Mouse (Mus musculus) layer of hippocampus, adult 9-11 months (tissue): Measurements from ENCODE around the gene Prmt8.

Experiments
- DNase-seq: peaks from one replicate; pipeline ENCODE4 v3.0.0; 2022

Prmt8 gene

DNA sequence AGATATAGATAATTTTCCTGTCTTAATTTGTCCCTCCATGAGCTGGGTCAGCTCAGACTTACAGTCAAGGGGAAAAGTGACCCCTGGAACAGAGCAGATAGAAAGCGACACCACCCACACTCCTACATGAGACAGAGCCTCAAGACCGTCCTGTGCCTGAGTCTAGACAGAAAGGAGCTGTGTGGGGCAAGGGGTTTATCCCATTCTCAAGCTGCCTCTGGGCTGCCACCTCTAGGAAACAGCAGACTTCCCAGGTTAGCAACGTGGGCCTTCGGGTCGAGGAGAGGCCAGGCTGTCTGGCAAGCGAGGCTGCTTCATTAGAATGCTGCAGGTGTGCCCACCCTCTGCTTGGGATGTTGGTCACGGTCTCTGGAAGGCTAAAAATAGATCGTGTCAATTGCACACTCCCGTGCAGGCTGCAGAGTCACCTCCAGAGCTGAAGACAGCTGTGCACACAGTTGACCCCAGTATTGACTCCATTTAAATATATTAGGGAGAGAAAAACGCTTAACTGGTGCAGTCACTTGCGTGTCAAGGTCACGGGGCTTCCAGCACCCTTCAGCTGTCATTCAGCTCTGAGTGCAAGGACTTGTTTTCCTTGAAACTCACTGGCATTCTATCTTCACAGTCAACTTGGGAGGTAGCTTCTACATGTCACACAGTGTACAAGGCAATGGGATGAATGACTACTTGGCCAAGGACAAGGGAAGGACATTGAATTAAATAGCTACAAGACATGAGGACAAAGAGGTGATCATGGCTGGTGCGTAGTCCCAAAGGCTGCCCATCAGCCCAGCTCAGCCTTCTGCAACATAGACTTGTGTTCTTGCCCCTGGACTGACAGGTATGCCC is 33.9 kb downstream of the Prmt8 start:
- no peak for DNase-seq

GRCm38 (mm10) chr6:127723126-127723525 is 46.1 kb downstream of the Prmt8 start:
- DNase-seq: no peak

- peak; percentile 49 for DNase-seq
Measured at GRCm38 (mm10) chr6:127719875-127720274, 49.4 kb downstream of the Prmt8 start.

GRCm38 (mm10) chr6:127717239-127718137 is 51.8 kb downstream of the Prmt8 start:
- DNase-seq: no peak

DNA sequence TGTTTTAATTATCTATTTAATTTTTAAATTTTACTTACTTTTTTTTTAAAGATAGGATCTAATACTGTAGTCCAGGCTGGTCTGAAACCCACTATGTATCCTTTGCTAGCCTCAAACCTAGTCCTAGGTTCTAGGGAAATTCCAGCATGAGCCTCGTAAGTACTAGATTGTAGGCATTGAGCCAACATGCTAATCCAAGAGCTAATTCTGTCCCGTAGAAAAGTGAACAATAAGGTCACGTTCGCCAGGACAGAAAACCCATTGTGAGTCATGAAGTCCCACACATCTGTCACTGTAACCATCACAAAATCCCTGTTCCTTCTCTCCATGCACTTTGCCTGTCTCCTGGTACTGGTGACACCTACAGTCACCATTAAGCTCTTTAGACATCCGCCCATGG is 53.8 kb downstream of the Prmt8 start:
- no peak for DNase-seq

DNA sequence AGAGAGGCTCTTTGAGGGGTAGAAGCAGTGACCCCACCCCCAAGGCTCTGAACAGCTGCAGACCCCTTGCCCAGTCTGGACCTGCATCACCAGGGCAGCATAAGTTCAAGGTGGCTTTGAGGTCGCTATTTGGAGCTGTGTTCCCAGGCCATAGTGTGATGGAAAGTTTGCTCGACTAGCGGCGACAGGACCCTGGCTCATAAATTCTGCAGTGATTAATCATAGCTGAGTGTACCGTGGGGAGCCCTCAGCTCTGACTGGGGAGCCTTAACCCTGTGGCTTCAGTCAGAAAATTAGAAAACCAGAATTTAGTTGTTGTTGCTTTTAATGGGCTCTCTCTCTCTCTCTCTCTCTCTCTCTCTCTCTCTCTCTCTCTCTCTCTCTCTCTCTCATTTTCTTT is 54.4 kb downstream of the Prmt8 start:
- DNase-seq: no peak

DNA sequence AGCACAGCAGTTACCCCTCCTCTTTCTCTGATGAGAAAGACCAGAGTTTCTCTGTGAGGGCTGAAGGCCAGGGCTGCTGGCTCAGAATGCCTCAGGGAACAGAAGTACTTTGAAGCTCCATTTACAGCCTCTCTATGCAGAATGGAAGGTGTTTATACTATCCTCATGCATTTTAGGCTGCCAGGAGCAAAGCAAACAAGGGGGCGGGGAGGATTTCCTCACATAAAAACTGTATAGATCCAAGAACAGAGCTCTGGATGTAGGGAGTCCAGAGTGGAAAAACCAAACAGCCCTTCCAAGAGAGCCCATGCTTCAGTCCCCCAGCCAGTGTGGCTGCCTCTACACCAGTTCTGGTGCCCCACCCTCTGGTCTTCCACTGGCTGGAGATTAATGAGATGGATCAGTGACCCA is 61.0 kb downstream of the Prmt8 start:
- no peak for DNase-seq

DNA sequence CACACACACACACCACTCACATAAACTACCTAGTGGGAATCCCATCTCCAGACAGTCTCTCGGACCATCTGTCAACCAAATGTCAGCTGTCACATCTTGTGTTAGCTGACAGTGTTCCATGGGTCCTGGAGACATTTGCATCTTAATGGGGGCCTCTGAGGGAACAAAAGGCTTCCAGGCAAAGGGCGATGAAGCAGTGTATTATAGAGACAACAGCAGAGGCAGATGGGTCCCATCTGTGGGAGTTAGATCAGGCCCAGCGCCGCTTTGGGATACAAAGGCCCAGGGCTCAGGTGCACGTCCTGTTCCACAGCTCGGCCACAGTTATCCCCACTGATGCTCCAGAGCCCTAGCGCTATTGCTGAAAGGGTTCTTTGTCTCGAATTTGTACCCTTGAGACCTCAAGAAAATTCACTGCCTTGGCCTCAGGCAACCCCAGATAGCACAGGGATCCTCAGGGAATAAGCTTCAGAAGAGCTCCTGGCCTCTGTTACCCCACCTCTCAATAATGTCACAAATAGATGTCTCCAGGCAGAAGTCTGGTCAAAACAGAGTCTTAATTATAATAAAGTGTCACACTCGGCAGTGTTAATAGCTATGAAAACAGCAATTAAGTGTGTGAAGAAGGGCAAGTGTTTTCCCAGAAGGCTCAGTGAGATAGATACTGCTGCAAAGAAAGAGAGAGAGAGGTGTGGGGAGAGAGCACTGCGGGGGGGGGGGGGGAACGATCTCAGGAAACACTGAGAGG is 68.1 kb downstream of the Prmt8 start:
- no peak for DNase-seq

DNA sequence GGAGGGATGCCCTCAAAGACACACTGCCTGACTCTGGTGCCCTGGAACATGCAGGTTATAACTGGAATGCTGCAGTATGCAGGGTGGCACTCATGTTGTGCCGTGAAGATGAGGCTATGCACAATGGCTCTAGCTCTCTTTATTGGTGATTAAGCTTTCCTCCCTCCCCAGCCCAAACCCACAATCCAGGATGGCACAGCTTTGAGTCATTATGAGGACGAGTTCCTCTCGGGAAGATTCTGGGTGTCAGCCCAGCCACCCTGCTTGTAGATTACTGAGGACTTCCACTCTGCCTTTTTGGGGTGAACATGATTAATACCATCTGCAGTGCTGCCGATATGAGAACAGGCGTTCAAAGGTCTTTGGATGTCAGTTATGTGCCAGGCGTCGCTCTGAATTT is 75.6 kb downstream of the Prmt8 start:
- DNase-seq: no peak

DNA sequence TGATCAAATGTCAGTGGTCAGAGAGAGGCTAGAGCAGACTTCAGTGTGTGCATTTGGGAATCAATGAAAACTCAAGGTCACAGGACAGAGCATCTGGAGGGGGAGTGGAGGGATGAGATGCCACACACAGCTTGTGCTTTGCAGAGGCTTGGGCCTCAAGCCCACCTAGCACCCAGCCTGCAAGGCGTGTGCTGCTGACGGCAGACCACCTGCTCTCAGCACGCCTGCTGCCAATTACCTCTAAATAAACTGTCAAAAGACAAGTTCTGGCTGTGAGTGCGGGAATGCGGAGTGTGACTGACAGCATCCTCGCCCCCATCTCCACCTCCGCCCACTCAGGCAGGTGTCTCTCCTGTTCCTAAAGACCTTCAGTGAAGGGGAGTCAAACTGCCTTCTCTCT is 77.0 kb downstream of the Prmt8 start:
- DNase-seq: peak; percentile 36

DNA sequence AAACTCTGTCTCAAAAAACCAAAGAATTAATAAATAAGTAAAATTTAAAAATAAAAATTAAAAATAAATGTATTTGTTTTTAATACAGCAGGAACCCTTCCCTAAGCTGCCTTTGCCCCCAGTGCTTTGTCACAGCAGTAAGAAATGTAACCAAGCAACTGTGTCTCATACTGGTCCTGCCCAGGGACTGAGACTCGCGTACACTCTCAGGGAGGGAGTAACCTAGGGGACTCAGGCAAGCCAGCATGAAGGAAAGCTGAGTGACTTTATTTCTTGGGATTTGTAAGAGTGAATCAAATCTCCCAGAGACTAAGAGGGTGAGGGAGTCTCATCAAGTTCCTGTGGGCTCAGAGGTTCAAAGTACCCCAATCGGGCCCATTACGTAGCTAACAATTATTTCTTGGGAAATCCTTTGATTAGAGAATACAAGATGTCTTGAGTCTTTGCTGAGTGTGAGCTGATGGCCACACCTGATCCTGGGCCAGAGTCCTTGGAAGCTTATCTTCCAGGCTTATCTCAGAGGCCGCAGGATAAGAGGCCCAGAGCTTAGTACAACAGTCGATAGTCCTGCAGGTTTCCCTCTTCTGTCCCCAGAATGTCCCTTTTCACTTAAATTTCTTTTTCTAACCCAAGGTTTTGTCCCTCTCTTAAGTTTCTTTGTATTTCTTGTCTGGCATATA is 82.0 kb downstream of the Prmt8 start:
- DNase-seq: no peak

DNA sequence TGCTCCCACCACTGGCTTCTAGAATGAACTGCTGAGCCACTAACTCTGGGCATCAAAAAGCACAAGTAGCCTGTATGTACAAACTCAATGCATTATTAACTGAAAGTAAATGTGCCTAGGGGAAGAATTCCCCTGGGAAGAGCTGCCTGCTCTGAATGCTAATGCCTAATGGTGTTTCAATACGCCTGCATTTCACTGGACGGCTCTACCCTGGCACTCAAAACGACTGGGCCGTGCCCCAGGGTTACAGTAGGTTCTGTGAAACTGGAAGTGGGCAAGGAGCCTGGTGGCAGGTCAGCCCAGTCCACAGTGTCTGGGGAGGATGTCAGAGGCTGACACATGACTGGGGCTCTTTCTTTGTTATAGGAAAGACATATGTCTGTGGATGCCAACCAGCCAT is 84.3 kb downstream of the Prmt8 start:
- no peak for DNase-seq

DNA sequence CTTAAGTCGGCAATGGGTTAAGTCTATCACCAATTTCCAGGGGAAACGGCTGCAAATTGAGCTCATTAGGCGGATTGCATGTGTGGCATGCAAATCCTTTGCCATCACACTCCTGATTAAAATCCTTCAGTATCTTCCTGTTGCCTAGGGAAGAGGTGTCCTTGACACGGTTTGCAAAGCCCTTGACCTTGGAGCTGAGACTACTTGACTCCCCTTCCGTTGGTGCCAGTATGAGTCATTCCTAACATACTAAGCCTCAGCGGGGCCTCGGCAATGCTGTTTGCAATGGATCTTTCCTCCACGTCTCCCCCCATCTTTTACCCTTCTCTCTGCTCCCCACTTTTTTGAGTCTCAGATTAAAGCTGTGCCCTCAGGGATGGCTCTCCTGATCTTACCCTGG is 85.7 kb downstream of the Prmt8 start:
- no peak for DNase-seq

DNA sequence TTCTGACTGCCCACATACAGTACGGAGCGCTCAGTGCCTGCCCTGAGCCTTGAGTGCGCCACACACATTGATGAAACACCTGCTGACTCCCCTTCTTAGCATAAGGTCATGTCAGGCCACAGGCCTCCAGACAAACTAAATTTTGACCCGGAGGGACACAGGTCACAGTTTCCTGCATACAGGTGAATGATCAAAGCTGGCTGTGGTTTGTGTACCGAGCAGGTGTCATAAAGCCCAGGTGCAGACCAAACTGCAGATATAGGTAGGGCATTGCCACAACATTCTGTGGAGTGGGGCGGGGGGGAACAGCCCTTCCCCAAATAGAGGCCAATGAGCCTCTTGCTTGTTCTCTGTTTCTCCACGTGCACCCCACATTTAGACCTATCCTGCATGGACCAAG is 88.5 kb downstream of the Prmt8 start:
- DNase-seq: no peak

GRCm38 (mm10) chr6:127678998-127679397 is 90.3 kb downstream of the Prmt8 start:
- no peak for DNase-seq

DNA sequence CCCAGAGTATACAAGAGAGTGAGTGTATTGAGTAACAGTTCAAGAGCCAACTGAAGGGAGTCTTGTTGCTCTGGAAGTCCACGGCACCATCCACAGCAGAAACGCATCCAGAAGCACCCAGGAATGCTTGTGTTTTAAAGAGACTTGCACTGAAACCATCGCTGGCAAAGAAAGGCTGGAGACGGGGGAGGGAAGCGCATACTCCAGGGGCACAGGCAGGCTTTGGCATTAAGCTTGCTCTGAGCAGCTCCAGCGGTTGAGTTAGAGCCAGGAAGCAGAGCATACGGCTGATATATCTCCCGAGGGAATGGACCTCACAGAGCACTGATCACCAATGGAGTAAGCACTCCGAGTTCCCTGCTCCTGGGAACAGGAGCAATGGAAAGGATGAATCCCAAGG is 91.0 kb downstream of the Prmt8 start:
- no peak for DNase-seq

GRCm38 (mm10) chr6:127676866-127677265 is 92.4 kb downstream of the Prmt8 start:
- DNase-seq: no peak

GRCm38 (mm10) chr6:127672071-127672470 is 97.2 kb downstream of the Prmt8 start:
- no peak for DNase-seq

GRCm38 (mm10) chr6:127670031-127670430 is 99.2 kb downstream of the Prmt8 start:
- no peak for DNase-seq

DNA sequence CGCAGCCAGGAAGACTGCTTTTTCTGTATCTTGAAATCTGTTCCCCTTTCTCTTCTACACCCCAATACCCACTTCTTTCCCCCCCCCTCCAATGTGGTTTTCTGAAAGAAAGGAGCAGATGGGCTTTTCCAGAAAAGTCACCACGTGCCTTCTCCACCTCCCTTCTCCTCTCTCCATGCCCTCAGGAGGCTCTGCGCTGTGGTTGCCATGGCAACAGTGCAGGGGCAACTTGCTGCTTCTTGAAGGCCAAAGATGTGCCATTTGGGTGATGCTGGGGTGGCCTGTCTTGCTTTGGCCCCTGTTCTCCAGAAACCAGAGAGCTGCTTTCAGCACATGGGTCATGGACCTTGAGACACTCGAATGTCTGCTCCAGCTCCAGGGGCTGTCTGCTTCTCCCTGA is 100.0 kb downstream of the Prmt8 start:
- DNase-seq: peak; percentile 45

- no peak for DNase-seq
Measured at GRCm38 (mm10) chr6:127663263-127663662, 106.0 kb downstream of the Prmt8 start.

GRCm38 (mm10) chr6:127661717-127662292 is 107.5 kb downstream of the Prmt8 start:
- no peak for DNase-seq
